Mouse (Mus musculus) Muller cell, postnatal 12 days (primary cell): ENCODE measurements around the gene Tmem253.
A peak's percentile ranks its signal among the peaks of the same experiment; 100 is the strongest.

Source experiments
- DNase-seq: peaks from one replicate; pipeline ENCODE4 v3.0.0-alpha.2; 2015; ENCODE audit errors: inconsistent ontology term

Tmem253 gene

DNA sequence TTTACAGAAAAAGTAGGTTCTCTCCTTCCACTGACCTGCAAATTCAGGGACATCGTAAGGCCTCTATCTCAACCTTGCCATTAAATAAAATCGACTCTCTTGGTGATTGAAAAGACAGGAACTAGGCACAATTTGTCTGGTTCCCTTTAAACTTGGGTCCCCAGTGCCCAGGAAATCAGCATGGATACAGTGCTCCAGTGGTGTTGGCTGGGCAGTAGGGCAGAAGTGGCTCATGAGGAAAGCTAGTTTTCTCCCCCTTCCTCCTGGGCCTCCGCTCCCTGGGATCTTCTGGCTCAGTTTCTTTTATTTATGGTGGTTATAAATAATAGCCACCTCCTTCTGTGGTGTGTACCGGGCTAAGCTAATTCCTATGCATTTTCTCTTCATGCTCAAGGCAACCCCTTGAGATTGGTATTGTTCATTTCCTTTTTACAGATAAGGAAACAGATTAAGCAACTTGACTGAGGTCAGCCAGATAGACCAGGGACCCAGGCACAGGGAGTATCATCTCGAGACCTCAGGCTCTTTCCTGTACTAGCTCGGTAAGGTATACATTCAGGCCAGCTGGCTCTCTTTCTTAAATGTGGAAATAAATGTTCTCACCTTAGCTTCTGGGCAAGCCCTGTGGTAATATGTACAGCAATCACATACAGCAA, at the start of gene Tmem253:
Gene Tmem253, plus strand, starts transcription at position 214 of the 656 bp plus-strand sequence.
- no peak for DNase-seq

- no peak for DNase-seq
Observed at GRCm38 (mm10) chr14:51967400-51967799, 48.1 kb upstream of the Tmem253 start.

- DNase-seq, result no peak
Observed at GRCm38 (mm10) chr14:51979252-51979651, 36.2 kb upstream of the Tmem253 start.

GRCm38 (mm10) chr14:51983251-51983650, 32.2 kb upstream of the Tmem253 start:
- DNase-seq, result no peak

DNA sequence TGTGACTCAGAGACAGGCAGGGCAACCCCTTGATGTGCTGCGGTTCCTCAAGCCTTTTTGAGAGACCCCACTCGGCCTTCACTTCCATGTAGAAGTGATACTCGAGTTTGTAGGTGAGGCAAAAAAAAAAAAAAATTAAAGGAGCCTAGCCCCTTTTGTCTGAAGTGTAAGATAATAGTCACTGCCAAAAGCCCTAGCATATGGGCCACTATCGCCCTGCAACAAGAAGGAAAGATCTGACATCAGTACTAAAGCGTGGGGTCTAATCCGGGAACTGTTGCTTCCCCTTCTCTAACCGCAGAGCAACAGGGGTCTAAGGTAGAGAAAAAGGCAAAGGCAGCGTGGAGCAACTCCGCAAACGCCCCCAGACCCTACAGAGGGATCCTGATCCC, 31.6 kb upstream of the Tmem253 start:
- DNase-seq, result no peak

GRCm38 (mm10) chr14:51984247-51985231, 30.9 kb upstream of the Tmem253 start, which contains the start of gene Arhgef40:
Gene Arhgef40 (plus strand): TSS chr14:51984719.
- DNase-seq, result peak; percentile 89

DNA sequence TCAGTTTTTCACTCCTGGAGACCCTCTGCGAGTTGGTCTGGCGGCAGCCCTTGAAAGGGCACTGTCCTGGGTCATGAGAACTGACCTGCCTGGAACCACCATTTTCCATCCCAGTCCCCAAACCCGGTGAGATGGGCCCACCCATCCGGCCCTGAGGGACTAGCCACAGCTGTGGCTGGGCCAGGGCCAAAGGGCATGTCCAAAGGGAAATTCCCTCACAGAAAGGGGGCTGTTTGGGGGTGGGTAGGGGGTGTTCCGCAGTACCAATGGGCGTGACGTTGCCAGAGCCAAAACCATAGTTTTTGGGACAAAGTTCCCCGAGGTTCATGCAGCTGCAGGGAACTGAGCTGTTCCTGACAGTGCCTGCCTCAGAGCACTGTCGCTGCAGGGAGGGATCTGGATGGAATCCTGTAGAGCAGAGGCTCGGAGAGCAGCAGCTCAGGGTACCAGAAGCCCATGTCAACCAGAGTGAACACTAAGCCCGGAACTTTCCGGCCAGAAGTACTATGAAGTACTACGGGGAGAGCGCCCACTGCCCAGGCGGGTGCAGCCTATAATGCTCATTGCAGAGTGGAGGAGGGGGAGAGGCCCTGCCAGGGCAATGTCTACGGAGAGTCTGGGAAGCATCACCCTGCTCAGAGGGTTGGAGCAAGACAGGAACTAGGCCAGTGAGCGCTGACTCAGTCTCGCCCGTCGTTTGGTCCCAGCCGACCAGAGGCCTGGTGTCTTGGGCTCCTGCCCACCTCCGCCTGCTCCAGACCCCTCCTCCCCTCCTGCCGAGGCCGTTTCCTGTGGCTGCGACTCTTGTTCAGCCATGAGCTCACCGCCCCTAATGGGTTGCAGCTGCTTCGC, 29.9 kb upstream of the Tmem253 start:
- peak; percentile 96 for DNase-seq

DNA sequence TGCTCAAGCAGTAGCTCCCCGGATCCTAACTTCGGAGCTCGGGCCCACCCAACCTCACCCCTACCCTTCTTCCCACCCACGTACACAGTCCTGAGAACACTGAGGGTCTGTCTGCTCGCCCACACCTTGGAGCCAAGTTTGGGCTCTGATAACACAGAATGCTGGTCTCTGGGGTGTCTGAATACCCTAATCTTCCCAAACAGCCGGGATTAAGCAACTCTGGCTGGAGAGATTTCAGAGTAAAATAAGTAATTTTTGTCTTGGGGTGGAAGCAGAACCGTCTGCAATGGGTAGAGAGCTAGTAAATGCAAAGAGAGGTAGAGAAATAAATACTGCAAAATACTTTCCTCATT, 29.3 kb upstream of the Tmem253 start:
- no peak for DNase-seq

- DNase-seq, result no peak
Observed at GRCm38 (mm10) chr14:51987177-51987576, 28.3 kb upstream of the Tmem253 start.

DNA sequence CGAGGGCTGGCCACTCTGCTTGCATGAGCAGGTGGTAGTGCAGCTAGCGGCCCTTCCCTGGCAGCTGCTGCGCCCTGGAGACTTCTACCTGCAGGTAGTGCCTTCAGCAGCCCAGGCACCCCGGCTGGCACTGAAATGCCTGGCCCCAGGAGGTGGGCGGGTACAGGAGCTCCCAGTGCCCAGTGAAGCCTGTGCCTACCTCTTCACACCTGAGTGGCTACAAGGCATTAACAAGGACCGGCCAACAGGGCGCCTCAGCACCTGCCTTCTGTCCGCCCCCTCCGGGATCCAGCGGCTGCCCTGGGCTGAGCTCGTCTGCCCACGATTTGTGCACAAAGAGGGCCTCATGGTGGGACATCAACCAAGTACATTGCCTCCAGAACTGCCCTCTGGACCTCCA, 26.7 kb upstream of the Tmem253 start:
- no peak for DNase-seq

DNA sequence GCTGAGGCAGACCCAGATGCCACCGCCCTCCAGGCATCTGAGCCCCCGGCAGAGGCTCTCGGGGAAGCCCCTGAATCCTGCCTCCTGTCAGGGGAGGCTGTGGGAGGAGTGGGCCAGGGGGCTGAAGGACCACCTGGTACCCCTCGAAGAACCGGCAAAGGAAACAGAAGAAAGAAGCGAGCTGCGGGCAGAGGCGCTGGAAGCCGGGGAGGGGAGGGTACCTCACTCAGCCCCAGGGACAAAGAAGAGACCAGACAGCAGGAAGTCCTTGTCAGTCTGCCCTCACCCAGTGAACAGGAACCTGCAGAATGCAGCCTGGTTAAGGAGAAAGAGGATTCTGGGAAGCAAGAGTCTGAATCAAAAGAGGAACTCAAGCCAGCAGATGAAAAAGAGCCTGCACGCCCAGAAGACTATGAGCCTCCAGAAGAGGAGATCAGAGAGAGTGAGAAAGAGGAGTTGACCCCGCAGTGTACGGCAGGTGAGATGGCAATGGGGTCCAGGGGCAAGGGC, 25.9 kb upstream of the Tmem253 start:
- DNase-seq, result no peak

GRCm38 (mm10) chr14:51994453-51994852, 21.0 kb upstream of the Tmem253 start:
- no peak for DNase-seq

DNA sequence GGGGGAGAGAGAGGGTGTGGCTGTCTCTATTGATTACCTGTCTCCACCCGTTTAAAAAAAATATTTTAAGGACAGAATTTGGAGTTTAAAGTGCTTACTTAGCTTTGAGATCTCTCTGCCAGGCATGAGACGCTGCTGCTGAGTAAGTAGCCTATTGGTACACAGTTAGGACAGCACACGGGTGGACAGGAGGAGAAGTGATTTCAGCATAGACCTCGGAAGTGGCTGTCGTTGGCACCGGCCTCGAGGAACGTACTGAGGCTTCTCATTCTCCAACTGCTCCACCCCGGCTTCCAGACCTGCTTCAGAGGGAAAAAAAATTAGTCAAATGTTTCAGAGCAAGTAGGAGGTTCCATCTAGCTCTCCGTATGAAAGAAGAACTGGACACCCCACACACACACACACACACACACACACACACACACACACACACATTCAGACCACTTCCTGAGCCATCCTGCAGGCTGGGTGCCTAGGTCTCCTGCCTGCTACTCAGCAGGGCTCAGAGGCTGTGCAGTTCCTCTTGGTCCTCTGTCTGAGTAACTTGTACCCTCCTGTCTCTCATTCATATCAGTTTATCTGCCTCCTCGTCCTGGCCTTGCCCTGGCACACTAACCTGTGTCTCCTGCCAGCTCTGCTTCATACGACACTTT, 20.1 kb upstream of the Tmem253 start:
- no peak for DNase-seq

GRCm38 (mm10) chr14:51996231-51996841, 19.1 kb upstream of the Tmem253 start:
- no peak for DNase-seq

DNA sequence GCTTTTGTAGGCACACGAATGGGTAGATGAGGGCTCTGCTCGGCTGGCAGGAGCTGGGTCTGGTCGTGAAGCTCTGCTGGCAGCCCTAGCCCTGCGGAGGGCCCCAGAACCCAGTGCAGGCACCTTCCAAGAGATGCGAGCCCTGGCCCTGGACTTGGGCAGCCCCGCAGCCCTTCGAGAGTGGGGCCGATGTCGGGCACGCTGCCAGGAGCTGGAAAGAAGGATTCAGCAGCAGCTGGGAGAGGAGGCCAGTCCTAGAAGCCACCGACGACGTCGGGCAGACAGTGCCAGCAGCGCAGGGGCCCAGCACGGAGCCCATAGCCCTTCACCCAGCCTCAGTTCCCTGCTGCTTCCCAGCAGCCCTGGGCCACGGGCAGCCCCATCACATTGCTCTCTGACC, 18.6 kb upstream of the Tmem253 start:
- DNase-seq, result no peak

GRCm38 (mm10) chr14:51997483-51997882, 18.0 kb upstream of the Tmem253 start:
- DNase-seq, result no peak

- DNase-seq, result peak; percentile 74
Observed at GRCm38 (mm10) chr14:52003981-52004495, 11.4 kb upstream of the Tmem253 start.

DNA sequence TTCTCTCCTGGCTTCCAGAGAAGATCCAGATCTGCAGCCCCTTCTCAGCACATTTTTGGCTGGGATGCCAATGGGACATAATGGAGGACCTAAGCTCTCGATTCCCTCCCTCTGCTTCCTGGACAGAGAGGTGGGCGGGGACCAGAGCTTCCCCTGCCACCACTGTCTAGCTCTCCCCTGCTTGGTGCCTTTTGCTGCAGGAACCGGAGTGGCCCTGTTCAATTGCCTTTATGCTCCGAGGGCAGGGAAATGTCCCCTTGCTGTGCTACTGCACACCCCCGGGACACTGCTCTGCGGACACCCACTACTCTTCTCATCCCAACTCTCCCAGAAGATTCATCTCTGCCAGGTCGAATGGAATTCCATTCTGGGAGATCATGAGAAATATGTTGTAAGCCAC, 10.3 kb upstream of the Tmem253 start:
- no peak for DNase-seq

GRCm38 (mm10) chr14:52005616-52006015, 9.8 kb upstream of the Tmem253 start:
- no peak for DNase-seq

GRCm38 (mm10) chr14:52006241-52006640, 9.2 kb upstream of the Tmem253 start:
- no peak for DNase-seq

- DNase-seq, result no peak
Observed at GRCm38 (mm10) chr14:52006771-52007170, 8.7 kb upstream of the Tmem253 start.
